Mouse (Mus musculus): ENCODE data around the gene Spata33. TPM values are rescaled to one million over a fixed set of nuclear protein-coding genes. Genes with fewer than 3 reads are reported as not detected.

Gene Spata33
- polyA plus RNA-seq (2012; rRNA removed) = 0.17 and 0.26 TPM in 2 replicates

DNA sequence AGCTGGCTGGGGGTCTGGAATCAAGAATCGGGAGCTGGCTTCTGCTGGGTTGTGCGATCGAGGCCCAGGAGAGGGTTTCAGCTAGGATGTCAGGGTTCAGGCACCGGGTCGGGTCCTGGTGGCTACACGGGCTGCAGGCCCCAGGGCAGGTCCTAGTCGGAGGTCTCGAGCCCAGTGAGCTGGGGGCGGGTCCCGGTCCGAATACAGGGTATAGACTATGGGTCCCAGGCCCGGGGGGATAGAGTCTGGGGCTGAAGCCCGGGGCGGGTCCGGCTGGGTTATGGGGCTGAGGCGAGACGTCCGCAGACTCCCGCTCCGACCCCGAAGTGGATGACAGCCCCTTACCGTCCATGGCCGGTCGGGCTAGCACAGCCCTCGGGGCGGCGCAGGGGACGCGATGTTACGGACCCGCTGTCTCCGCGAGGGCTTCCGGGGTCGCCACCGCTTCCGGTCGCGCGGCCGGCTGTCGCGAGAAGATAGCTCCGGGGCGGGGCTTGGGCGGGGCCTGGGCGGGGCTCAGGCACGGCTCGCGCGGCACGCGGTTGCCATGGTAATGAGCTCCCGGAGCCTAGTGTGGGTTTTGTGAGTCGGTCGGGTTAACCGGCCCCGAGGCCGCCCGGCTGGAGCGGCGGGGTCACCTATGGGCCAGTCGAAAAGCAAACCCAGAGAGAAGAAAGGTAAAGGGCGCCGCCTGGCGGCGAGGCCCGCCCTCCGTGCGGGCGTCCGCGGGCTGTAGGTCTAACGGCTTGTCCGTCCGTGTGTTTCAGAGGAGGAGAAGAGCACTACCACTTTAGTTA, at the start of gene Spata33, which contains the start of gene Chmp1a:
Spata33 (plus strand) TSS at position 512 of the 797 bp plus-strand sequence.
Chmp1a (minus strand) TSS at position 443 of the 797 bp plus-strand sequence.

DNA sequence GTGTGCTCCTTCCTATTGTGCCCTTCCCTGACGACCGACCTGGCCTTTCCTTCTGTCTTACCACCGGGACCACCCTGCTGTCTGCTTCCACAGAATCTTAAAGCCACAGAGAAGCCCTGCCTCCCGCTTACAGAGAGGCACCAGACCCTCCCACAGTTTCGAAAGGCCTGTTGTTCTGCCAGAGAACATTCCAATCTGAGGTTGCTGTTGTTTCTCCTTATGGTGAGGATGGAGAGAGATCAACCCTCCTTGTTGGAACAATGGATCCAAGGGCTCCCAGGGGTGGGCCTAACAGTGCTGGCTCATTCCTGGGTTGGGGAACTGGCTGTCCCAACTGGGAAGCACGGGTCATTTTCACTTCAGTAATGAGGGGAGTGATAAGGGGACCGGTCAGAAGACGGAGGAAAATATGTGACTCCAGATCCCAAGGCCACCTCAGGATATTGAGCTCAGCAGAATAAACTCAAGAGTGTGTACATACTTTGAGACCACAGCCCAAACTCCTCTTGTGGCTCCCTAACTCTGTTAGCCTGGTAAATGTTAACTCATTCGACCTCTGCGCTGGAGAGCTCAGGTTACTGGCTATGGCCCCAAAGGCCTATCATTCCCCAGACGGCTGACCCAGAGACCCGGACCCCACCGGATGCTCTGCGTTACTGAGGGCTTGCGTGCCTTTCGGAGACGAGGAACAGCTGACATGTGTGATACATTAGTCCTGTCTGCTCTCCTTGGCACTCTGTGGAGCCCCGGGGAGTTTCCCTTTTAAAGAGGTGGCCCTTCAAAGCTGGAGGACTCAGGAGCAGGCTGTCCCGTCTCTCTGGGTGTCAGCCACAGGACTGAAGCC, 26.8 kb upstream of the Spata33 start, which contains the start of gene Dpep1:
Dpep1 (plus strand) TSS at position 677 of the 844 bp plus-strand sequence.

DNA sequence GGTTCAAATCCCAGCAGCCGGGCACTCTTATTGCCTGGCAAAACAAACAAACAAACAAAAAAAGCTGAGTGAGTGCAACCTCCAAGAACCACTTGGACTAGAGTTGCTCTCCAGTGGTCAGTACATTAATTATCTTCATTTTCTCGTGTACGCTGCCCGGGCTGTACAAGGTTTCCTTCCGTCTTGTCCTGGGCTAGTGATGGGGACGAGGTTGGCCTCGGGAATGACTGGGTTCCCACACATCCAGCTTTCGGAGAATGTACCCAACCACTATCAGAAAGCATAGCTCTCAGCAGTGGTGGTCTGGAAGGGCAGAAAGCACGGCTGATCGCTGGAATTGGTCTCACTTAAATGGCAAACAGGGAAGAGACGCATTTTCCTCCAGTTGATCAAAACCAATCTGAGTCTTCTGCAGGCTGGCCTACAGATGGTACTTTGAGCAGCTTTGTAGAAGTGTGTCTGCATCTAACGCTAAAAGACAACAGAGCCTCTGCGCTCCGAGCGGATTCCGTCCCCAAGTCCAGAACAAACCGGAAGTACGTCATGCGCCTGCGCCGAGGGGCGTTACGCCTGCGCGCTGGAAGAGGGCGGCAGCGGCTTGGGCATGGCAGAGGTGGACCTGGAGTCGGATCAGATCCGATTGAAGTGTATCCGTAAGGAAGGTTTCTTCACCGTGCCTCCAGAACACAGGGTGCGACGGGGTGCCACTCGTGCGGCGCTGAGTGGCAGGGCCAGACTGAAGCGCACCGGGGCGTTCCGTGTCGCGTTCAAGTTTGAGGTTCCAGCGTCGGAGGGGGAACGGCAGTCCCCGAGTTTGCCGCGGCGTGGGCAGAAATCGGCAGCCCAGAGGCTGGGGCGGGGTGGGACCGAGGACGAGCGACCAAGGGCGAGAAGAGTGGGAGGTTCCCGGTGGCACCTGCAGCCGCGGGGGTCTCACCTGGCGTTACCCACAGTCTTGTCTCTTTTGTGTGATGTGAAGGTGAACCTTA, 11.9 kb downstream of the Spata33 start, which contains the start of gene Cdk10:
Cdk10 (plus strand) TSS at position 565 of the 989 bp plus-strand sequence.

DNA sequence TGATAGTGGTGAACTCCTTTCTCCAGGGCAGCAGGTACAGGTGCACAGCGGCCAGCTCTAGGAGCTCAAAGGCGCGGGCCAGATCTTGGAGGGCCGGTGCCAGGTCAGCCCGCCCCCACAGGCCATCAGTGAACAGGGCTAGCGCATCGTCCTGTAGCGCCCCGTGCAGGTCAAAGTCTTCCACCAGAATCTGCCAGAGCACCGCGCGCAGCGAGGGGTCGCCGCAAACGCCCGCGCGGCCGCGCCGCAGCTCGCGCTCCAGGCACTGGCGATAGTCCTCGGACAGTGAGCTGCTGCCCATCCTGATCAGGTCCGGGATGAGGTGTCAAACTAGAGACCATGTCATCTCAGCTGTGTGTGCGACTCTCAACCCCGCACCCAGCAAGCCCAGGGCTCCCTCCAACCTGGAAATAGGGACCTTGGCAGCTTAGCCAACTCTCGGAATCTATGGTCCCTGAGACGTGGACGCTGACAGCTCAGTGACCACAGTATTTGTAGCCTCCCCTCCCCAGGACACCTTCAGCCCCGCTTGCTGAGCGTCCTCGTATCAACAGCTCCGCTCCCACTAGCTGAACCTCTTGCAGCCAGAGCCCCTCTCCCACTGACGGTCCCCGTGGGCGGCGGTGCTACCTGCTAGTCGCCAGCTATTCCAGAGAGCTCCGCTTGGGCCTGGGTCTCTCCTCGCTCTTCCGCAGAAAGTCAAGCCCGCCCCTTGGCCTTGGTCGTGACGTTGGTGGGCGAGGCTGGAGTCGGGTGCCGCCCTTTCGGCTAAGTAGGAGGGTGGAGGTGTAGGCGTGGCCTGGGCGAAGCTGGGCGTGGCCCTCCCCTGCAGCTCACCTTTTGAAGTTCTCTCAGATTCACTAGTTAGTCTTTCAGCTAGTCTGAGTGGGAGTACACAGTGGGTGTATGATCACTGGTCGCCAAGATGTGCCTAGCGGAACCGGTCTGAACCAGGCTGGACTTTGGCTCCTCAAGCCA, 23.2 kb downstream of the Spata33 start, which contains the start of gene Spata2l:
Spata2l (minus strand) TSS at position 714 of the 978 bp plus-strand sequence.

DNA sequence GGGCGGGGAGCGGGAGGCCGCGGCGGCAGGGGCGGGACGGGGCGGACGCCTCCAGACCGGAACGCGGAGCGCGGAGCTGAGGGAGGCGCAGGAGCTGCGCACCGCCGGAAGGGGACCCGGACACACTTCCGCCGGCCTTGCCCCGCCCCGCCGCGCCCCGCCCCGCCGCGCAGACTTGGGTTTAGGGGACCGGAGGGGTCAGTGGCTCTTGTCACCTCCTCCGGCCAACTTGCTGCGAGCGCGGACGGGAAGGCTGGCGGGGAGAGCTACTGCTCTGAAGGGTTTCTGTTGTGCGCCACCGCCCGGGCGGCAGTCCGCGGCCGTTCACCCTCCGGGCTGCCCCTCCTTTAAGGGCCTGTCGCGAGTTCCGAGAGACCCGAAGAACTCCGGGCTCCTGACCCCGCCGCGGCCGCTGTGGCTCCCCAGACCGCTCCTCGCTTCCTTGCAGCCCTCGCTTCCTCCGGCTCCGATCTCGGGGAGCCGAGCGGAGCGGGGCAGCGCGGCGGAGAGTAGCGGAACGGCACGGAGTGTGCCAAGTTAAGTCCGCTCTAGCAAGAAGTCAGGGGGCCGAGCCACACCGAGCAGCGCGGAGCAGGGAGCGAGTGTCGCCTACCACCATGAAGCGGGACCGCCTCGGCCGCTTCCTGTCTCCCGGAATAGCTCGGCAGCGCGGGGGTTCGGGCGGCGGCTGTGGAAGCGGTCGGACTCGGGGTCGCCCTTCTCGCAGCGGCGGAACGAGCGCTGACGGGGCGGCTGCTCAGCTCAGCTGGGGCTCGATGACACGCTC, 41.7 kb downstream of the Spata33 start, which contains the start of the genes Zfp276 and Vps9d1:
Zfp276 (plus strand) TSS at position 97 of the 787 bp plus-strand sequence.
Vps9d1 (minus strand) TSS at position 250 of the 787 bp plus-strand sequence.

Other genes with a start within 250 kb of the Spata33 start
- 10.5 and 12.9 TPM in 2 replicates for gene Ankrd11, start 170.6 kb upstream of the Spata33 start, polyA plus RNA-seq (2012; rRNA removed)
- gene Spg7, start 149.9 kb upstream of the Spata33 start, polyA plus RNA-seq (2012; rRNA removed) = 19.8 and 22.2 TPM in 2 replicates
- gene Rpl13, start 110.5 kb upstream of the Spata33 start, polyA plus RNA-seq (2012; rRNA removed) = 1,316 and 1,353 TPM in 2 replicates
- gene Cpne7, start 95.5 kb upstream of the Spata33 start, polyA plus RNA-seq (2012; rRNA removed) = 0.37 and 0.63 TPM in 2 replicates
- gene Sult5a1, start 54.5 kb upstream of the Spata33 start, polyA plus RNA-seq (2012; rRNA removed) = 2.2 and 2.3 TPM in 2 replicates
- gene Dpep1, start 26.6 kb upstream of the Spata33 start, polyA plus RNA-seq (2012; rRNA removed) = 0.94 and 1.0 TPM in 2 replicates
- 33.2 and 35.7 TPM in 2 replicates for gene Chmp1a, start 69 bp upstream of the Spata33 start, polyA plus RNA-seq (2012; rRNA removed)
- 19.0 and 23.9 TPM in 2 replicates for gene Cdk10, start 12.0 kb downstream of the Spata33 start, polyA plus RNA-seq (2012; rRNA removed)
- 2.6 and 3.0 TPM in 2 replicates for gene Spata2l, start 23.4 kb downstream of the Spata33 start, polyA plus RNA-seq (2012; rRNA removed)
- gene Zfp276, start 41.4 kb downstream of the Spata33 start, polyA plus RNA-seq (2012; rRNA removed) = 11.1 and 11.2 TPM in 2 replicates
- 9.4 and 12.3 TPM in 2 replicates for gene Vps9d1, start 41.5 kb downstream of the Spata33 start, polyA plus RNA-seq (2012; rRNA removed)
- 11.6 and 12.2 TPM in 2 replicates for gene Fanca, start 105.7 kb downstream of the Spata33 start, polyA plus RNA-seq (2012; rRNA removed)
- 1.7 and 1.8 TPM in 2 replicates for gene Spire2, start 119.9 kb downstream of the Spata33 start, polyA plus RNA-seq (2012; rRNA removed)
- gene Tcf25, start 160.9 kb downstream of the Spata33 start, polyA plus RNA-seq (2012; rRNA removed) = 59.3 and 59.6 TPM in 2 replicates
- 0.01 TPM in 1 of 2 replicates, not detected in the other for gene Mc1r, start 194.3 kb downstream of the Spata33 start, polyA plus RNA-seq (2012; rRNA removed)
- 0.24 and 0.32 TPM in 2 replicates for gene Tubb3, start 198.6 kb downstream of the Spata33 start, polyA plus RNA-seq (2012; rRNA removed)
- gene Def8, start 210.7 kb downstream of the Spata33 start, polyA plus RNA-seq (2012; rRNA removed) = 9.1 and 9.3 TPM in 2 replicates

Measured in liver, embryonic 18 days (tissue).